Mouse (Mus musculus) small intestine, adult 2 months (tissue): Measurements from ENCODE around the gene Mepe.

Experiments used
- CTCF ChIP-seq: fragments of 200-500 bp; IDR thresholded peaks from 2 replicates; pipeline ENCODE4 v1.5.1; 2012; ENCODE audit warnings: low read depth, mild to moderate bottlenecking, control low read depth, inconsistent platforms, low read length, moderate library complexity, mixed read lengths; ENCODE audit not compliant: insufficient replicate concordance, insufficient read length; ENCODE audit errors: extremely low read depth
- POLR2A ChIP-seq: fragments of 200-500 bp; IDR thresholded peaks from 2 replicates; pipeline ENCODE4 v1.6.1; 2012; ENCODE audit warnings: low read depth, mild to moderate bottlenecking, control low read depth, inconsistent platforms, low read length, moderate library complexity

DNA sequence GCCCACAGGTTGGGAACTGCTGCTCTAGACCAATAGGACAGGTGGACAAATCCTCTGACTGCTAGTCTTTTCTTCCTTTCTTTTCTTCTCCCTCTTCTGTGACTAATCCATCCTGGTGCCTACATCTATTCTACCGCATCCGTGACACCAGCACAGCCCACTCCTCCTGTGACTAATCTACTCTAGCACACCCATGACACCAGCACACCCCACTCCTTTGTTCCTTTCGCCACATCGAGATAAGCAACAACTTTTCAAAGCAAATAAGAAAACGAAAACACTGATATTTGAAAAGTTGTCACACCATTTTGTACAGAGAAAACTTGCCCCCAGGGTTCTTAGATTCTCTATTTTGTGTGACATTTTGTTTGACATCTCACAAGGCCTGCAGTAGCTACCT, 5.0 kb downstream of the Mepe start:
- no peak for TF ChIP-seq POLR2A
- no peak for TF ChIP-seq CTCF
